ENCODE assay signal across 21 mouse cellular contexts in genomic region chr5:124509200-124509599, GRCm38 (mm10). TPM values are rescaled to one million over a fixed set of nuclear protein-coding genes. Genes with fewer than 3 reads are reported as not detected.
DNase-seq lines count a peak whose midpoint lies in the region; ATAC-seq lines count a peak whose summit lies in the region.
"Had no signal": no experiment of that assay in that cellular context is flagged by ENCODE, and none has a peak within 500 bp of the region (broad histone marks: within the 10 kb centered on the region; RNA-seq: fewer than 3 reads in every experiment).

No protein-coding gene starts in this region.

- H3K4me1 ChIP-seq in heart, embryonic 13.5 days = peaks cover 24% of the 10 kb centered on the region
- peaks cover 8% of the 10 kb centered on the region for H3K4me1 ChIP-seq in heart, embryonic 11.5 days (ENCODE audit: control insufficient read depth, insufficient read depth, low read length)
- H3K4me1 ChIP-seq in kidney, embryonic 15.5 days = peaks cover 34% of the 10 kb centered on the region
- peaks cover 9% of the 10 kb centered on the region for H3K4me1 ChIP-seq in intestine, embryonic 15.5 days (replicated peaks)

- WGBS in heart, embryonic 13.5 days = 91% methylated on average over 6 of the region's 6 CpGs
- 92% methylated on average over 6 of the region's 6 CpGs for WGBS in heart, embryonic 11.5 days (ENCODE audit: insufficient replicate concordance)
- WGBS in kidney, embryonic 15.5 days = 86% methylated on average over 6 of the region's 6 CpGs
- 82% methylated on average over 6 of the region's 6 CpGs for WGBS in intestine, embryonic 15.5 days

- H3K4me2 ChIP-seq in heart, embryonic 13.5 days = peak overlapping the region; percentile 28
- no peak overlapping the region for H3K4me2 ChIP-seq in heart, embryonic 11.5 days
- H3K4me2 ChIP-seq in kidney, embryonic 15.5 days = no peak overlapping the region
- no peak overlapping the region for H3K4me2 ChIP-seq in intestine, embryonic 15.5 days (replicated peaks)
- H3K4me2 ChIP-seq: embryonic facial prominence, embryonic 13.5 days; neural tube, embryonic 15.5 days had no signal

- H3K27me3 ChIP-seq in heart, embryonic 13.5 days (replicated peaks) = no peaks in the 10 kb centered on the region
- H3K27me3 ChIP-seq in heart, embryonic 11.5 days (ENCODE audit: control insufficient read depth, insufficient read depth, low read length) = no peaks in the 10 kb centered on the region
- H3K27me3 ChIP-seq in kidney, embryonic 15.5 days = no peaks in the 10 kb centered on the region
- no peaks in the 10 kb centered on the region for H3K27me3 ChIP-seq in intestine, embryonic 15.5 days (replicated peaks)
- H3K27me3 ChIP-seq: embryonic facial prominence, embryonic 13.5 days; neural tube, embryonic 15.5 days had no signal

- no peaks in the 10 kb centered on the region for H3K9me3 ChIP-seq in heart, embryonic 13.5 days
- H3K9me3 ChIP-seq in heart, embryonic 11.5 days (replicated peaks; ENCODE audit: control insufficient read depth, low read length) = no peaks in the 10 kb centered on the region
- H3K9me3 ChIP-seq in kidney, embryonic 15.5 days (replicated peaks) = no peaks in the 10 kb centered on the region
- H3K9me3 ChIP-seq in intestine, embryonic 15.5 days = no peaks in the 10 kb centered on the region
- H3K9me3 ChIP-seq: embryonic facial prominence, embryonic 13.5 days; hindbrain, embryonic 10.5 days; limb, embryonic 10.5 days; neural tube, embryonic 15.5 days had no signal

- no peak for DNase-seq in kidney, adult 11 months
- DNase-seq in A20 (ENCODE audit: low read depth, low spot score) = peak; percentile 23
- peak; percentile 20 to 47 for DNase-seq in lung, postnatal 4 days
- DNase-seq: adrenal gland, postnatal 36 days; cerebellum, adult 11-12 months; cerebellum, postnatal 14 days; layer of hippocampus, adult 9-11 months; liver, postnatal 0 days; right cerebral cortex, postnatal 14 days; spleen, adult 18-20 months had no signal

- H3K4me3 ChIP-seq in heart, embryonic 13.5 days = no peak overlapping the region
- H3K4me3 ChIP-seq in heart, embryonic 11.5 days (ENCODE audit: low read depth, low read length) = no peak overlapping the region
- no peak overlapping the region for H3K4me3 ChIP-seq in kidney, embryonic 15.5 days (replicated peaks)
- H3K4me3 ChIP-seq in intestine, embryonic 15.5 days (replicated peaks) = no peak overlapping the region
- H3K4me3 ChIP-seq: embryonic facial prominence, embryonic 13.5 days; hindbrain, embryonic 10.5 days; left cerebral cortex, adult 2 months; limb, embryonic 10.5 days; neural tube, embryonic 15.5 days had no signal

- no peak for ATAC-seq in heart, embryonic 13.5 days (ENCODE audit: extremely low read depth, insufficient number of reproducible peaks, low FRiP score, low TSS enrichment)
- no peak for ATAC-seq in heart, embryonic 11.5 days (replicated peaks; ENCODE audit: insufficient number of reproducible peaks, low FRiP score, low TSS enrichment)
- ATAC-seq in kidney, embryonic 15.5 days (replicated peaks; ENCODE audit: low FRiP score) = no peak
- no peak for ATAC-seq in intestine, embryonic 15.5 days
- ATAC-seq: forebrain, embryonic 14.5 days; liver, postnatal 0 days; midbrain, embryonic 16.5 days had no signal

- H3K36me3 ChIP-seq in heart, embryonic 13.5 days = peaks cover 74% of the 10 kb centered on the region
- peaks cover 14% of the 10 kb centered on the region for H3K36me3 ChIP-seq in heart, embryonic 11.5 days (ENCODE audit: control insufficient read depth, insufficient read depth, low read length)
- peaks cover 56% of the 10 kb centered on the region for H3K36me3 ChIP-seq in kidney, embryonic 15.5 days
- H3K36me3 ChIP-seq in intestine, embryonic 15.5 days = peaks cover 10% of the 10 kb centered on the region; the same call in 1 of the 2 replicates

- H3K9ac ChIP-seq in heart, embryonic 13.5 days = 0 out of 2 replicates have a peak overlapping the region, but pooled peaks have one; percentile 10
- no peak overlapping the region for H3K9ac ChIP-seq in heart, embryonic 11.5 days (ENCODE audit: low read depth, low read length)
- no peak overlapping the region for H3K9ac ChIP-seq in kidney, embryonic 15.5 days
- H3K9ac ChIP-seq in intestine, embryonic 15.5 days = no peak overlapping the region
- H3K9ac ChIP-seq: embryonic facial prominence, embryonic 13.5 days; neural tube, embryonic 15.5 days had no signal

- H3K27ac ChIP-seq in heart, embryonic 13.5 days (replicated peaks) = peak overlapping the region; percentile 57
- H3K27ac ChIP-seq in heart, embryonic 11.5 days (ENCODE audit: low read depth, low read length) = no peak overlapping the region
- H3K27ac ChIP-seq in kidney, embryonic 15.5 days = 0 out of 2 replicates have a peak overlapping the region, but pooled peaks have one; percentile 22
- H3K27ac ChIP-seq in intestine, embryonic 15.5 days = no peak overlapping the region
- H3K27ac ChIP-seq: embryonic facial prominence, embryonic 13.5 days; hindbrain, embryonic 10.5 days; limb, embryonic 10.5 days; neural tube, embryonic 15.5 days had no signal

RNA-seq across cellular contexts. Expression of gene Rilpl1, which starts 22.0 kb away (rescaled TPM):
- 21.8 and 23.1 TPM in 2 replicates for polyA plus RNA-seq in heart, embryonic 13.5 days (2015; fragmentation: Nextera tagmentation; extraction: Ambion mirVana)
- polyA plus RNA-seq in heart, embryonic 11.5 days (2014; fragmentation: Nextera tagmentation; extraction: Ambion mirVana) = 25.3 and 27.6 TPM in 2 replicates
- 21.8 and 22.8 TPM in 2 replicates for polyA plus RNA-seq in kidney, embryonic 15.5 days (2015; fragmentation: Nextera tagmentation; extraction: Ambion mirVana)
- 10.3 and 11.9 TPM in 2 replicates for polyA plus RNA-seq in intestine, embryonic 15.5 days (2015; fragmentation: Nextera tagmentation; extraction: Ambion mirVana)

RNA-seq across cellular contexts. Expression of gene Snrnp35, which starts 26.3 kb away (rescaled TPM):
- 22.9 and 23.9 TPM in 2 replicates for polyA plus RNA-seq in heart, embryonic 13.5 days (2015; fragmentation: Nextera tagmentation; extraction: Ambion mirVana)
- 12.4 and 12.8 TPM in 2 replicates for polyA plus RNA-seq in heart, embryonic 11.5 days (2014; fragmentation: Nextera tagmentation; extraction: Ambion mirVana)
- polyA plus RNA-seq in kidney, embryonic 15.5 days (2015; fragmentation: Nextera tagmentation; extraction: Ambion mirVana) = 26.7 and 27.4 TPM in 2 replicates
- 21.4 and 23.6 TPM in 2 replicates for polyA plus RNA-seq in intestine, embryonic 15.5 days (2015; fragmentation: Nextera tagmentation; extraction: Ambion mirVana)

RNA-seq across cellular contexts. Expression of gene Rilpl2, which starts 31.0 kb away (rescaled TPM):
- 12.3 and 14.8 TPM in 2 replicates for polyA plus RNA-seq in heart, embryonic 13.5 days (2015; fragmentation: Nextera tagmentation; extraction: Ambion mirVana)
- polyA plus RNA-seq in heart, embryonic 11.5 days (2014; fragmentation: Nextera tagmentation; extraction: Ambion mirVana) = 15.5 and 16.3 TPM in 2 replicates
- 29.6 and 32.8 TPM in 2 replicates for polyA plus RNA-seq in kidney, embryonic 15.5 days (2015; fragmentation: Nextera tagmentation; extraction: Ambion mirVana)
- polyA plus RNA-seq in intestine, embryonic 15.5 days (2015; fragmentation: Nextera tagmentation; extraction: Ambion mirVana) = 44.0 and 46.2 TPM in 2 replicates

RNA-seq across cellular contexts. Expression of gene Tmed2, which starts 31.3 kb away (rescaled TPM):
- 396 and 446 TPM in 2 replicates for polyA plus RNA-seq in heart, embryonic 13.5 days (2015; fragmentation: Nextera tagmentation; extraction: Ambion mirVana)
- 490 and 526 TPM in 2 replicates for polyA plus RNA-seq in heart, embryonic 11.5 days (2014; fragmentation: Nextera tagmentation; extraction: Ambion mirVana)
- polyA plus RNA-seq in kidney, embryonic 15.5 days (2015; fragmentation: Nextera tagmentation; extraction: Ambion mirVana) = 519 and 585 TPM in 2 replicates
- 642 and 660 TPM in 2 replicates for polyA plus RNA-seq in intestine, embryonic 15.5 days (2015; fragmentation: Nextera tagmentation; extraction: Ambion mirVana)

RNA-seq across cellular contexts. Expression of gene Ddx55, which starts 43.5 kb away (rescaled TPM):
- polyA plus RNA-seq in heart, embryonic 13.5 days (2015; fragmentation: Nextera tagmentation; extraction: Ambion mirVana) = 8.7 and 8.8 TPM in 2 replicates
- polyA plus RNA-seq in heart, embryonic 11.5 days (2014; fragmentation: Nextera tagmentation; extraction: Ambion mirVana) = 7.5 and 8.4 TPM in 2 replicates
- polyA plus RNA-seq in kidney, embryonic 15.5 days (2015; fragmentation: Nextera tagmentation; extraction: Ambion mirVana) = 13.6 and 15.8 TPM in 2 replicates
- polyA plus RNA-seq in intestine, embryonic 15.5 days (2015; fragmentation: Nextera tagmentation; extraction: Ambion mirVana) = 13.9 and 15.9 TPM in 2 replicates

Comparison
In these comparisons a context has a peak if more than half of its experiments do, and no peak if none do; other contexts are left out.
1. H3K27ac ChIP-seq: peak in heart, embryonic 13.5 days (single experiment) and kidney, embryonic 15.5 days (single experiment); none in heart, embryonic 11.5 days (single experiment) and intestine, embryonic 15.5 days (single experiment).